Mouse (Mus musculus): ENCODE measurements around the gene Cp.

DNA sequence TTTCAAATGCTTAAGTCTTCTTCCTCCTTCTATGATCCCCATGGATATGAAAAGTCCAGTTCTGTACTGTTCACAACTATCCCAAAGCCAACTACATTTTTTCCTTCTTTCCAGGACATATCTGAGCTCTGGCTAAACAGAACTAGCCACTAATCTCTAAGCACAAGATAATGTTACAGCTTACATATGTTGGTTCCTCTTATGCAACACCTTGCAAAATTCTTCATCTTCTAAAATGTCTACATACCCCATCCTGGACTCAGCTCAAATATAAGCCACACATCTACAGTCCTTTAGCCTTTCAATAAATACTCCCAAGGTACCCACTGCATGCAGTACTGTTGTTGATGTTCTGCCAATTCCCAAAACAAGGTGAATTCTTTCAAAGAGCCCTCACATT, 69.6 kb downstream of the Cp start:
- TF ChIP-seq CTCF (IDR thresholded peaks at IDR 0.05; ENCODE audit: low read depth) = no peak
- TF ChIP-seq EP300 (optimal IDR thresholded peaks at IDR 0.05) = no peak
